Mouse (Mus musculus) G1E (cell line): ENCODE measurements around the gene Rdh16f2. TPM values are rescaled to one million over a fixed set of nuclear protein-coding genes. Genes with fewer than 3 reads are reported as not detected.

Source experiments
- ATAC-seq: 2 replicates; pipeline ENCODE4 v1.8.0; 2016; ENCODE audit warnings: mild to moderate bottlenecking; ENCODE audit not compliant: insufficient number of reproducible peaks, poor library complexity, low FRiP score, severe bottlenecking; ENCODE audit errors: extremely low read depth
- DNase-seq: peaks from one replicate; pipeline ENCODE4 v3.0.0; 2012; ENCODE audit warnings: low spot score
- H3K27me3 ChIP-seq: 2 replicates; pipeline ENCODE4 v1.6.1; 2012; ENCODE audit warnings: mild to moderate bottlenecking, low read length, inconsistent platforms; ENCODE audit not compliant: insufficient read depth
- H3K36me3 ChIP-seq: replicated peaks from 2 replicates; pipeline ENCODE3; 2012; ENCODE audit warnings: mild to moderate bottlenecking, inconsistent platforms
- H3K4me1 ChIP-seq: 2 replicates; pipeline ENCODE4 v1.6.1; 2012; ENCODE audit warnings: low read depth, low read length, inconsistent platforms, mixed read lengths; ENCODE audit not compliant: insufficient read depth
- H3K4me3 ChIP-seq: 2 replicates; pipeline ENCODE4 v1.5.1; 2012; ENCODE audit warnings: low read depth, mild to moderate bottlenecking, inconsistent platforms, low read length, moderate library complexity, mixed read lengths
- H3K9me3 ChIP-seq: replicated peaks from 2 replicates; pipeline ENCODE4 v1.6.1; 2012; ENCODE audit warnings: inconsistent platforms
- CTCF ChIP-seq: IDR thresholded peaks from 2 replicates; pipeline ENCODE4 v1.5.1; 2012; ENCODE audit warnings: low read depth, low read length, inconsistent platforms, mixed read lengths
- GATA1 ChIP-seq: IDR thresholded peaks from 2 replicates; pipeline ENCODE4 v1.6.1; 2012; ENCODE audit warnings: borderline replicate concordance, low read length, inconsistent platforms, mixed read lengths
- GATA2 ChIP-seq: IDR thresholded peaks from 2 replicates; pipeline ENCODE4 v1.6.1; 2012; ENCODE audit warnings: low read depth, low read length, inconsistent platforms, borderline replicate concordance
- POLR2AphosphoS5 ChIP-seq: IDR thresholded peaks from 2 replicates; pipeline ENCODE4 v1.6.1; 2012; ENCODE audit warnings: low read depth, low read length, inconsistent platforms; ENCODE audit not compliant: insufficient replicate concordance
- TAL1 ChIP-seq: conservative IDR thresholded peaks from 2 replicates; pipeline ENCODE4 v1.6.1; 2012; ENCODE audit warnings: low read depth, low read length, inconsistent platforms, mixed read lengths
- polyA plus RNA-seq: library from polyadenylated mRNA; stranded (reverse); fragments of >175 nt; gene quantifications from 2 replicates; pipeline ENCODE4 v1.2.3, GENCODE M21; 2012
- total RNA-seq, 2 experiments: library from RNA; stranded (forward) in 1 of 2; stranded (reverse) in 1 of 2; fragments of 200-1000 nt in 1 of 2; fragments of >200 nt in 1 of 2; fragmentation: Nextera tagmentation in 1 of 2; gene quantifications; 2 replicates each; pipeline ENCODE4 v1.2.3; 2014 to 2017

Gene Rdh16f2
- total and polyA plus RNA-seq, 3 experiments: 0.07 to 0.87 TPM; not detected in 1

- no peaks in the 10 kb centered on the region for H3K9me3 ChIP-seq
- DNase-seq (no peak), ATAC-seq (no peak)
- TF ChIP-seq GATA2: no peak
- TF ChIP-seq POLR2AphosphoS5: no peak
- no peak for TF ChIP-seq GATA1
- TF ChIP-seq CTCF: no peak
- no peak for TF ChIP-seq TAL1
- peak overlapping the region; percentile 47; the same call in 1 of the 2 replicates for H3K4me3 ChIP-seq
- H3K27me3 ChIP-seq: no peaks in the 10 kb centered on the region
- H3K4me1 ChIP-seq: peaks cover 36% of the 10 kb centered on the region
- H3K36me3 ChIP-seq: no peaks in the 10 kb centered on the region
Measured at GRCm38 (mm10) chr10:127872484-127872883, 6.2 kb downstream of the Rdh16f2 start.

- Histone ChIP-seq H3K36me3 (no peaks in the 10 kb centered on the region), H3K4me3 (no peak overlapping the region), H3K9me3 (no peaks in the 10 kb centered on the region), H3K27me3 (no peaks in the 10 kb centered on the region), H3K4me1 (peaks cover 58% of the 10 kb centered on the region)
- ATAC-seq (no peak), DNase-seq (no peak)
- TF ChIP-seq POLR2AphosphoS5: no peak
- no peak for TF ChIP-seq CTCF
- no peak for TF ChIP-seq GATA2
- no peak for TF ChIP-seq GATA1
- TF ChIP-seq TAL1: no peak
Measured at GRCm38 (mm10) chr10:127877681-127878080, 11.4 kb downstream of the Rdh16f2 start.

- Histone ChIP-seq H3K4me1 (peaks cover 60% of the 10 kb centered on the region), H3K4me3 (peak overlapping the region; percentile 56; the same call in 1 of the 2 replicates), H3K27me3 (0 out of 2 replicates have a peak, but pooled peaks cover under 1% of the 10 kb centered on the region), H3K9me3 (no peaks in the 10 kb centered on the region), H3K36me3 (no peaks in the 10 kb centered on the region)
- no peak for TF ChIP-seq TAL1
- no peak for TF ChIP-seq POLR2AphosphoS5
- no peak for TF ChIP-seq CTCF
- TF ChIP-seq GATA1: no peak
- TF ChIP-seq GATA2: no peak
- DNase-seq (no peak), ATAC-seq (no peak)
Measured at GRCm38 (mm10) chr10:127878262-127879057, 12.2 kb downstream of the Rdh16f2 start.

DNA sequence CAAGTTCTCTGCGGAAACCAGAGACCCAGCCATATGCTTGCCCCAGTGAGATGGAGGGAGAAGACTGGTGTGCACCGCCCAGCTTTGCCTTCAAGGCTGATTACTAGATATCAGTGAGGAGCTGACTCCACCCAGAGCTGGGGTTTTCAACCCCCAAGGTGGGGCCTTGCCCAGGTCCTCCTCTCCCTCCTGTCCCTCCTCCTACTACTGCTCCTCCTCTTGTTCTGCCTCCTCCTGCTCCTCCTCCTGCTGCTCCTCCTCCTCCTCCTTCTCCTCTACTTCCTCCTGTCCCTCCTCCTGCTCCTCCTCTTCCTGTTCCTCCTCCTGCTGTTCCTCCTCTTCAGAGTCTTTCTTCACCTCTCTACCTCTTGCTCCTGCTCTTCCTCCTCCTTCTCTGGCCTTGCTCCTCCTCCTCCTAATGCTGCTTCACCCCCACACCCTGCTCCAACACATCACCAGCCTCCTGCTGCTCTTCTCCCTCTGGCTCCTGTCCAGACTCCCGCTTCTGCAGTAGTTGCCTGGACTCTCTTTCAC lies 12.9 kb downstream of the Rdh16f2 start:
- peaks cover 59% of the 10 kb centered on the region for H3K4me1 ChIP-seq
- no peaks in the 10 kb centered on the region for H3K36me3 ChIP-seq
- H3K27me3 ChIP-seq: 0 out of 2 replicates have a peak, but pooled peaks cover 3% of the 10 kb centered on the region
- TF ChIP-seq GATA1: no peak
- peak overlapping the region; percentile 56 for H3K4me3 ChIP-seq
- ATAC-seq (peak; percentile 90), DNase-seq (peak; percentile 47)
- no peaks in the 10 kb centered on the region for H3K9me3 ChIP-seq

DNA sequence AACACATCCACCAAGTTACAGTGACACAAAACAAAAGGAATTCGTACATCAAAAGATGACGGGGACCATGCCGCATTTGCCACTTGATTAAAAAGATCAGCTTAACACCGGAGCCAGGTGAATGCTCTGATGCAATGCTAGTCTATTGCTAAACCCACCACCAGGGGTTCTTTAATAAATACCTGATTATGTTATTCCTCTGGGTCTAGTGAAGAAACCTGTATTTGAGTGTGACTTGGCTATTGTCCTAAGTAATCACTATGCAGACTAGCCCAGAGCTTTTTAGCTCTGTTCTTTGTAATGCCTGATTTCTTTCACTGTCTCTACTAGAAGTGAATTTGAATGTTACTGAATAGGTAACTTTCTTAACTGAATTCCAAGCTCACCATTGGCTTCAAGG lies 14.8 kb downstream of the Rdh16f2 start:
- Histone ChIP-seq H3K4me1 (peaks cover 48% of the 10 kb centered on the region), H3K9me3 (no peaks in the 10 kb centered on the region), H3K27me3 (0 out of 2 replicates have a peak, but pooled peaks cover 3% of the 10 kb centered on the region), H3K36me3 (no peaks in the 10 kb centered on the region), H3K4me3 (no peak overlapping the region)
- DNase-seq (no peak), ATAC-seq (no peak)
- no peak for TF ChIP-seq CTCF
- TF ChIP-seq GATA2: no peak
- TF ChIP-seq GATA1: no peak
- TF ChIP-seq POLR2AphosphoS5: no peak
- TF ChIP-seq TAL1: no peak

DNA sequence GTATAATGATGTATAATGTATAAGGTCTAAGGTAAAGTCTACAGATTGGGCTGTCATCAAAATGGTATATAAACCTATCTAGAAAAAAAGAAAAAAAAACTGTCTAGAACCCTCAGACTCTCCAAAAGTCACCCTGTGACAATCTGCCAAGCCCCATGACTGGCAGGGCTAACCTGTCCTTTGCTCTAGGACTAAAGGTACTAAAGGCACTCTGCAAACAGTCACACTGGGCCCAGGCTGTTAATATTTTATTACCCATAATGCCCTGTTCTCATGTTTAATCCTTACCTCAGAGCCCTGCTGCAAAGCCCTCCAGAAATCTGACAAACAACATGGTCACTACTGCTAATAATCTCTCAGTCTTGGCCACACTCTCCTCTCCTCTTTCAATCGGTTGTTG lies 20.3 kb downstream of the Rdh16f2 start:
- Histone ChIP-seq H3K9me3 (no peaks in the 10 kb centered on the region), H3K27me3 (peaks cover 5% of the 10 kb centered on the region; the same call in 1 of the 2 replicates), H3K36me3 (no peaks in the 10 kb centered on the region), H3K4me3 (no peak overlapping the region), H3K4me1 (peaks cover 12% of the 10 kb centered on the region)
- DNase-seq (no peak), ATAC-seq (no peak)
- TF ChIP-seq TAL1 (no peak), CTCF (no peak), POLR2AphosphoS5 (no peak), GATA1 (no peak), GATA2 (no peak)
